Mouse (Mus musculus): ENCODE measurements around the gene Plekhg5. TPM values are rescaled to one million over a fixed set of nuclear protein-coding genes. Genes with fewer than 3 reads are reported as not detected.

Plekhg5 gene
- polyA plus RNA-seq, 1 experiment: 65.8 TPM

GRCm38 (mm10) chr4:152074548-152074947 is 2.2 kb downstream of the Plekhg5 start:
- peak overlapping the region; percentile 49 for H3K4me2 ChIP-seq (ENCODE audit: low read depth)
- no peaks in the 10 kb centered on the region for H3K36me3 ChIP-seq (ENCODE audit: control insufficient read depth, insufficient read depth)

GRCm38 (mm10) chr4:152077191-152077590 is 4.9 kb downstream of the Plekhg5 start:
- Histone ChIP-seq H3K79me2 (ENCODE audit: control insufficient read depth, insufficient read depth) (no peaks in the 10 kb centered on the region), H3K36me3 (ENCODE audit: control insufficient read depth, insufficient read depth) (no peaks in the 10 kb centered on the region), H3K27me3 (ENCODE audit: control insufficient read depth, insufficient read depth, insufficient read length) (no peaks in the 10 kb centered on the region), H3K4me3 (no peak overlapping the region), H3K4me2 (ENCODE audit: low read depth) (no peak overlapping the region), H3ac (ENCODE audit: control insufficient read depth, insufficient read length) (no peak overlapping the region)
- TF ChIP-seq POLR2A (IDR thresholded peaks at IDR 0.05; ENCODE audit: insufficient read length, low read depth) (no peak), E2F4 (IDR thresholded peaks at IDR 0.05; ENCODE audit: insufficient read depth) (no peak), MAX (IDR thresholded peaks at IDR 0.05; ENCODE audit: low read depth) (no peak), TCF3 (IDR thresholded peaks at IDR 0.05; ENCODE audit: insufficient read length, low read depth) (no peak), POLR2AphosphoS2 (IDR thresholded peaks at IDR 0.05; ENCODE audit: insufficient read length, low read depth) (no peak), USF1 (IDR thresholded peaks at IDR 0.05; ENCODE audit: low read depth) (no peak), TCF12 (IDR thresholded peaks at IDR 0.05; ENCODE audit: insufficient read depth, poor library complexity, severe bottlenecking) (no peak), MYOD1 (IDR thresholded peaks at IDR 0.05; ENCODE audit: control insufficient read depth in 1 of 3, insufficient read length in 2 of 3, low read depth in 2 of 3) (no peak), CEBPB (IDR thresholded peaks at IDR 0.05; ENCODE audit: insufficient read depth, poor library complexity, severe bottlenecking) (no peak), SRF (IDR thresholded peaks at IDR 0.05; ENCODE audit: control insufficient read depth, insufficient read length, low read depth) (no peak), MYOG (IDR thresholded peaks at IDR 0.05; ENCODE audit: control insufficient read depth in 1 of 3, insufficient read depth in 1 of 3, insufficient read length in 2 of 3, low read depth in 2 of 3) (no peak), REST (IDR thresholded peaks at IDR 0.05; ENCODE audit: insufficient read depth, insufficient read length) (no peak)

More at GRCm38 (mm10) chr4:152074548-152074947, 2.2 kb downstream of the Plekhg5 start:
- Histone ChIP-seq H3K4me3 (no peak overlapping the region), H3ac (ENCODE audit: control insufficient read depth, insufficient read length) (no peak overlapping the region), H3K79me2 (ENCODE audit: control insufficient read depth, insufficient read depth) (no peaks in the 10 kb centered on the region), H3K27me3 (ENCODE audit: control insufficient read depth, insufficient read depth, insufficient read length) (no peaks in the 10 kb centered on the region)
- TF ChIP-seq USF1 (IDR thresholded peaks at IDR 0.05; ENCODE audit: low read depth): no peak
- no peak for TF ChIP-seq POLR2AphosphoS2 (IDR thresholded peaks at IDR 0.05; ENCODE audit: insufficient read length, low read depth)
- TF ChIP-seq CEBPB (IDR thresholded peaks at IDR 0.05; ENCODE audit: insufficient read depth, poor library complexity, severe bottlenecking): no peak
- no peak for TF ChIP-seq MYOD1 (IDR thresholded peaks at IDR 0.05; ENCODE audit: control insufficient read depth in 1 of 3, insufficient read length in 2 of 3, low read depth in 2 of 3)
- no peak for TF ChIP-seq MAX (IDR thresholded peaks at IDR 0.05; ENCODE audit: low read depth)
- TF ChIP-seq REST (IDR thresholded peaks at IDR 0.05; ENCODE audit: insufficient read depth, insufficient read length): no peak
- TF ChIP-seq E2F4 (IDR thresholded peaks at IDR 0.05; ENCODE audit: insufficient read depth): no peak
- no peak for TF ChIP-seq POLR2A (IDR thresholded peaks at IDR 0.05; ENCODE audit: insufficient read length, low read depth)
- no peak for TF ChIP-seq TCF12 (IDR thresholded peaks at IDR 0.05; ENCODE audit: insufficient read depth, poor library complexity, severe bottlenecking)
- no peak for TF ChIP-seq MYOG (IDR thresholded peaks at IDR 0.05; ENCODE audit: control insufficient read depth in 1 of 3, insufficient read depth in 1 of 3, insufficient read length in 2 of 3, low read depth in 2 of 3)
- no peak for TF ChIP-seq TCF3 (IDR thresholded peaks at IDR 0.05; ENCODE audit: insufficient read length, low read depth)
- no peak for TF ChIP-seq SRF (IDR thresholded peaks at IDR 0.05; ENCODE audit: control insufficient read depth, insufficient read length, low read depth)

- peak; percentile 27 for TF ChIP-seq POLR2A (IDR thresholded peaks at IDR 0.05; ENCODE audit: insufficient read length, low read depth)
- TF ChIP-seq TCF12 (IDR thresholded peaks at IDR 0.05; ENCODE audit: insufficient read depth, poor library complexity, severe bottlenecking): peak; percentile 51
- no peak for TF ChIP-seq MAX (IDR thresholded peaks at IDR 0.05; ENCODE audit: low read depth)
- TF ChIP-seq POLR2AphosphoS2 (IDR thresholded peaks at IDR 0.05; ENCODE audit: insufficient read length, low read depth): no peak
- TF ChIP-seq MYOD1 (IDR thresholded peaks at IDR 0.05; ENCODE audit: control insufficient read depth in 1 of 3, insufficient read length in 2 of 3, low read depth in 2 of 3): peak in 2 of 3 experiments; percentile 93 to 96
- TF ChIP-seq USF1 (IDR thresholded peaks at IDR 0.05; ENCODE audit: low read depth): peak; percentile 62
- no peak for TF ChIP-seq E2F4 (IDR thresholded peaks at IDR 0.05; ENCODE audit: insufficient read depth)
- TF ChIP-seq TCF3 (IDR thresholded peaks at IDR 0.05; ENCODE audit: insufficient read length, low read depth): peak; percentile 82
- peak; percentile 42 to 97 (median 93) for TF ChIP-seq MYOG (IDR thresholded peaks at IDR 0.05; ENCODE audit: control insufficient read depth in 1 of 3, insufficient read depth in 1 of 3, insufficient read length in 2 of 3, low read depth in 2 of 3)
- TF ChIP-seq REST (IDR thresholded peaks at IDR 0.05; ENCODE audit: insufficient read depth, insufficient read length): no peak
- TF ChIP-seq CEBPB (IDR thresholded peaks at IDR 0.05; ENCODE audit: insufficient read depth, poor library complexity, severe bottlenecking): no peak
- no peak for TF ChIP-seq SRF (IDR thresholded peaks at IDR 0.05; ENCODE audit: control insufficient read depth, insufficient read length, low read depth)
- no peak overlapping the region for H3K4me3 ChIP-seq
- no peaks in the 10 kb centered on the region for H3K79me2 ChIP-seq (ENCODE audit: control insufficient read depth, insufficient read depth)
- H3K4me2 ChIP-seq (ENCODE audit: low read depth): peak overlapping the region; percentile 73
- no peaks in the 10 kb centered on the region for H3K36me3 ChIP-seq (ENCODE audit: control insufficient read depth, insufficient read depth)
- no peak overlapping the region for H3ac ChIP-seq (ENCODE audit: control insufficient read depth, insufficient read length)
- no peaks in the 10 kb centered on the region for H3K27me3 ChIP-seq (ENCODE audit: control insufficient read depth, insufficient read depth, insufficient read length)
Measured at GRCm38 (mm10) chr4:152078105-152078530, 5.8 kb downstream of the Plekhg5 start.

- H3K79me2 ChIP-seq (ENCODE audit: control insufficient read depth, insufficient read depth): no peaks in the 10 kb centered on the region
- peak overlapping the region; percentile 64 for H3K4me2 ChIP-seq (ENCODE audit: low read depth)
- no peaks in the 10 kb centered on the region for H3K27me3 ChIP-seq (ENCODE audit: control insufficient read depth, insufficient read depth, insufficient read length)
- H3K4me3 ChIP-seq: no peak overlapping the region
- H3K36me3 ChIP-seq (ENCODE audit: control insufficient read depth, insufficient read depth): no peaks in the 10 kb centered on the region
- no peak overlapping the region for H3ac ChIP-seq (ENCODE audit: control insufficient read depth, insufficient read length)
- TF ChIP-seq E2F4 (IDR thresholded peaks at IDR 0.05; ENCODE audit: insufficient read depth): no peak
Measured at GRCm38 (mm10) chr4:152079261-152079660, 7.0 kb downstream of the Plekhg5 start.

- TF ChIP-seq POLR2AphosphoS2 (IDR thresholded peaks at IDR 0.05; ENCODE audit: insufficient read length, low read depth) (peak; percentile 44), TCF12 (IDR thresholded peaks at IDR 0.05; ENCODE audit: insufficient read depth, poor library complexity, severe bottlenecking) (peak; percentile 94), TCF3 (IDR thresholded peaks at IDR 0.05; ENCODE audit: insufficient read length, low read depth) (peak; percentile 84), CEBPB (IDR thresholded peaks at IDR 0.05; ENCODE audit: insufficient read depth, poor library complexity, severe bottlenecking) (peak; percentile 30; the same call in 1 of the 2 replicates), SRF (IDR thresholded peaks at IDR 0.05; ENCODE audit: control insufficient read depth, insufficient read length, low read depth) (no peak), E2F4 (IDR thresholded peaks at IDR 0.05; ENCODE audit: insufficient read depth) (no peak), MYOD1 (IDR thresholded peaks at IDR 0.05; ENCODE audit: control insufficient read depth in 1 of 3, insufficient read length in 2 of 3, low read depth in 2 of 3) (peak; percentile 20 to 97 (median 96)), POLR2A (IDR thresholded peaks at IDR 0.05; ENCODE audit: insufficient read length, low read depth) (no peak), MYOG (IDR thresholded peaks at IDR 0.05; ENCODE audit: control insufficient read depth in 1 of 3, insufficient read depth in 1 of 3, insufficient read length in 2 of 3, low read depth in 2 of 3) (peak; percentile 79 to 99 (median 95)), MAX (IDR thresholded peaks at IDR 0.05; ENCODE audit: low read depth) (no peak), REST (IDR thresholded peaks at IDR 0.05; ENCODE audit: insufficient read depth, insufficient read length) (no peak), USF1 (IDR thresholded peaks at IDR 0.05; ENCODE audit: low read depth) (no peak)
- H3ac ChIP-seq (ENCODE audit: control insufficient read depth, insufficient read length): no peak overlapping the region
- H3K4me2 ChIP-seq (ENCODE audit: low read depth): peak overlapping the region; percentile 64
- H3K79me2 ChIP-seq (ENCODE audit: control insufficient read depth, insufficient read depth): no peaks in the 10 kb centered on the region
- no peaks in the 10 kb centered on the region for H3K27me3 ChIP-seq (ENCODE audit: control insufficient read depth, insufficient read depth, insufficient read length)
- H3K4me3 ChIP-seq: no peak overlapping the region
- no peaks in the 10 kb centered on the region for H3K36me3 ChIP-seq (ENCODE audit: control insufficient read depth, insufficient read depth)
Measured at GRCm38 (mm10) chr4:152079931-152080330, 7.6 kb downstream of the Plekhg5 start.
